Mouse (Mus musculus) T-helper 17 cell (primary cell): ENCODE measurements around the gene Abhd14a.

ENCODE experiments used
- in situ Hi-C, 2 experiments: fragments of 300-600 bp; cut with MboI, MseI; formaldehyde crosslinking; loops; 1 replicate in 1 of 2; 2 replicates in 1 of 2; pipeline ENCODE4 v1.15.1; 2025; ENCODE audit warnings: high pct_unique_total_duplicates in 2 of 2

Abhd14a gene

DNA sequence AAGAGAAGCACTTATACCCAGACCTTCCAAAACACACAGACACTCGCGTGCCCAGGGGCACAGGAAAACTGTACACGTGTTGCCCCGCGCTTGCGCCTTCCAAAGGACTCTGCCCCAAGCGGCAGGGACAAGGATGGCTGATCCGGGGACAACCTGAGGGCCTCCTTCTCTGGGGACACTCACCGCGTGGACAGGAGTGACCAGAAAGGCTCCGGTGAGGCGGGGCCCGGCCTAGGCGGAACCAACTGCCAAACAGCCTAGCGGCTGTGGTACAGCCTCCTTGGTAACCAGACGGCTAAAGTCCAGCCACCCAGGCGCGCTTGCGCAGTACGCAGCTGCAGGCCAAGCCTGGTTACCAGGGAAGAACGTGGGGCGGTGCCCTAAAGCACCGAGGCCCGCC is at the start of gene Abhd14a, which contains the start of gene Abhd14b:
Abhd14a (minus strand) TSS at position 331 of the 400 bp plus-strand sequence.
Abhd14b (plus strand) TSS at position 112 of the 400 bp plus-strand sequence.
- in situ Hi-C loops: loop anchor here in 1 of 2 experiments (10.0 to 25.0 kb wide), 2 partner anchors 960 to 1087 kb away; partner anchors contain the start of gene Tmem115

DNA sequence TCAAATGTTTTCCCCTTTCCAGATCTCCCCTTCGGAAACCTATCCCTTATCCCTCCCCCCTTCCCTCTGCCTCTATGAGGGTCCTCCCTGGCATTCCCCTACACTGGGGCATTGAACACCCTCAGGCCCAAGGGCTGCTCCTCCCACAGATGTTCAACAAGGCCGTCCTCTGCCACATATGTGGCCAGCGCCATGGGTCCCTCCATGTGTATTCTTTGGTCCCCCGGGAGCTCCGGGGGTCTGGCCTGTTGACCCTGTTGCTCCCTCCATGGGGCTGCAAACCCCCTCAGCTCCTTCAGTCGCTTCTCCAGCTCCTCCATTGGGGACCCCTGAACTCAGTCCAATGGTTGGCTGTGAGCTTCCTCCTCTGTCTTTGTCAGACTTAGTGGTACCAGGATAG is 40.1 kb upstream of the Abhd14a start:
- in situ Hi-C loops: loop anchor here in 1 of 2 experiments (10.0 kb wide), 1 partner anchor 843 kb away; the partner anchor contains the start of gene Pik3r4

DNA sequence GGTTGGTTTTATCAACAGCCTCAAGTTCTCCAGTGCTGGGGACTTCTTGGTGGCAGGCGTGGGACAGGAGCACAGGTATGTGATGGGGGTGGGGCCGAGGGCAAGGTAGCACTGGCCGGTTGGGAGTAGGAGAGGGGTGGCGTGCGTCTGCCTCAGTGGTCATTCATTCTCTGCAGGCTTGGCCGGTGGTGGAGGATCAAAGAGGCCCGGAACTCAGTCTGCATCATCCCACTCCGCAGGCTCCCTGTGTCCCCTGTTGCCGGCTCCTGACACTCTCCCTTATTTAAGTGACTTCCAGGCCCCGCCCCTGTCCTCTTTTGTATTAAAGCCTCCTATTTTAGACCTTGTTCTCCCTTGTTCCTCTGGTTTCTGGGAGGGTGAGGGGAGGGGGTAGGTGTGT is 37.6 kb upstream of the Abhd14a start:
- in situ Hi-C loops: loop anchor here in 1 of 2 experiments (10.0 kb wide), 1 partner anchor 840 kb away; the partner anchor contains the start of gene Pik3r4

DNA sequence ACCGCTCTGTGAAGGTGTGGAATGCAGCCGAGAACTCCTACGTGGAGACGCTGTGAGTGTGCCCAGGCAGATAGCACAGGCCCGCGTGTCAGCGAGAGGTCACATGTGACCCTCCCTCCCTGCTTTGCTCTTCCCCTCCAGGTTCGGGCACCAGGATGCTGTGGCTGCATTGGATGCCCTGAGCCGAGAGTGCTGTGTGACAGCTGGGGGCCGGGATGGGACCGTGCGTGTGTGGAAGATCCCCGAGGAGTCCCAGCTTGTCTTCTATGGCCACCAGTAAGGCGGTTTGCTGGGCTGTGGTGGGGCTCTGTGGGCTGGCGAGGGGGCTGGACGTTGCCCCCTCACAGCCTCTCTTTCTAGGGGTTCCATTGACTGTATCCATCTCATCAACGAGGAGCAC is 36.1 kb upstream of the Abhd14a start:
- in situ Hi-C loops: loop anchor here in 1 of 2 experiments (10.0 kb wide), 1 partner anchor 839 kb away; the partner anchor contains the start of gene Pik3r4

DNA sequence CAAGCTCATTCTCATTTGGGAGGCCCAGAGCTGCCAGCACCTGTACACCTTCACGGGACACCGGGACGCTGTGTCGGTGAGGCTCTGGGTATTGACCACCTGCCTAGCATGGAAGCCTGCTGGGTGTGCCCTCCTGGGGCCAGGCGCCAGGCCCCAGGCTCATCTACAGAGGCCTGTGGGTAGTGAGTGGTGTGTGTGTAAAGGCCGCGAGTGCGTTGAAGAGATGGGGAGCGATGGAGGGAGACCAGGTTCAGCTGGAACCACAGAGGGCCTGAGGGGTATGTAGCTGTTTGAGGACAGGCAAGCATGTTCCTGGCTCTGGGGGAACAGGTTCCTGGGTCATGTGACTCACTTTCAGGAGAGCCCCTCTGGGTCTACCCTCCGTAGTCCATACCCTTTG is 35.7 kb upstream of the Abhd14a start:
- in situ Hi-C loops: loop anchor here in 1 of 2 experiments (10.0 kb wide), 1 partner anchor 838 kb away; the partner anchor contains the start of gene Pik3r4

DNA sequence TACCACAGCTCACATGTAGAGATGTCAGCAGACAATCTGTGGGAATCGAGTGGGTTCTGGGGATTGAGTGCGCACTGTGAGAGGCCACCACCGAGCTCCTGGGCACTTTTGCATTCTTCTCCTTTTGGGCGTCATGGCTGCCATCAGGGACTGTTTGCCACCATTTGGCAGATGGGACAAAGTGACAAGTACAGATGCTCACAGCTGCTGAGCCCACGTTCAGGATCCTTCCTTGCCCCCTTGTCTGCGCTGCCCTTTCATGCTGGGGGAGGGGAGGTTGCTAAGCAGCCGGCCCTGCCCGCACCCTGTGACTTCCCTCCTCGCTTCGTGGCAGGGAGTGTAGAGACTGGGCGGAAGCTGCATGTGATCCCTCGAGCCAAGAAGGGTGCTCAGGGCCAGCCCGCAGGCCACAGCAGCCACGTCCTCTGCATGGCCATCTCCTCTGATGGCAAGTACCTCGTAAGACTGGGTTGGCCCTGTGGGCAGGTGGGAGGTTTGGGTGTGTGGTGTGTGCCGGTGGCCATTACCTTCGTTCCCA is 35.2 kb upstream of the Abhd14a start:
- in situ Hi-C loops: loop anchor here in 1 of 2 experiments (10.0 kb wide), 1 partner anchor 838 kb away; the partner anchor contains the start of gene Pik3r4

DNA sequence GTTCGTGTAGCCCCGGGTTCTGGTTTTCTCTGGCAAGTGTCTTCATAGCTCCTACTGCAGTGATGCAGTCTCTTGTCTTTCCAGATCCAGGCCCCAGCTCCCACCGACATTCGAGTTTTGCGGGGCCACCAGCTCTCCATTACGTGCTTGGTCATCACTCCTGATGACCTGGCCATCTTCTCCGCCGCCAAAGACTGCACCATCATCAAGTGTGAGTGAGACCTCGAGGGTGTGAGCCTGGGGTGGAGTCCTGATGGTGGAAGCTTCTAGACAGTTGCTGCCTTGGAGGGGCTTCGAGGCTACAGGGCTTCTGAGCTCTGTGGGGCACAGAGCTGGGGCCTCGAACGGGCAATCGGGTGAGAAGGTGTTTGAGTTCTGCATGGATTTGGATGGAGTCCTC is 34.2 kb upstream of the Abhd14a start:
- in situ Hi-C loops: loop anchor here in 1 of 2 experiments (10.0 kb wide), 1 partner anchor 837 kb away; the partner anchor contains the start of gene Pik3r4

DNA sequence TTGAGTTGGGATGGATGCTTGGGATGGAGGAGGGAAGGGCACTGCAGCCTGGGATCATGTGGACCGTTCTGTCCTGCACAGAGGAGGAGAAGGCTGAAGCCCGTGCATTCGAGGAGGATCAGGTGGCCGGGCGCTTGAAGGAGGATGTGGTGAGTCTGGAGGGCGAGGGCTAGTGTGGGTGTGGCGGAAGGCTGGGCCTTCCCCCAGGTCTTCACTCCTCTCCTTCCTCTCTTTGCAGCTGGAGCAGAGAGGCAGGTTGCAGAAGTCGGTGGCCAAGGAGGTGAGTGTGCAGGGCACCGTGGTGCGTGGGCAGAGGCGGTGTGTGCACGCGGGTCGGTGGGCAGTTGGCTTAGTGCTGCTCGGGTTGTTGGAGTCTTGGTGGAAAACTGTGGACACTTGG is 33.6 kb upstream of the Abhd14a start:
- in situ Hi-C loops: loop anchor here in 1 of 2 experiments (10.0 kb wide), 1 partner anchor 836 kb away; the partner anchor contains the start of gene Pik3r4

DNA sequence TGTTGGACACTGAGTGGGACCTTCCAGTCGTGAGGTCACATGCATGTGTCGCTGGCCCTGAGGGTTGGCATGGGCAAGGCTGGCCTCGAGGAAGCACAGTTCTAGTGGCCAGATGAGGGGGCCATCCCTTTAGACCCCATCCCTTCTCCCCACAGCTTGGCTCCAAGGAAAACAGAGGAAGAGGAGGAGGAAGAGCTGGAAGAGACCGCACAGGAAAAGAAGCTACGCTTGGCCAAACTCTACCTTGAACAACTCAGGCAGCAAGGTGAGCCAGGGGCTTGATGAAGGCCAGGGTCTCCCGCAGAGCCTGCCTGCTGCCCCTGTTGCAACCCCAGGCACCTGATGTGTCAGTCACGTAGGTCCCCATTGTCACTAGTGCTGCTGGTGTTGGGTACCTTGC is 33.1 kb upstream of the Abhd14a start:
- in situ Hi-C loops: loop anchor here in 1 of 2 experiments (10.0 kb wide), 1 partner anchor 836 kb away; the partner anchor contains the start of gene Pik3r4

DNA sequence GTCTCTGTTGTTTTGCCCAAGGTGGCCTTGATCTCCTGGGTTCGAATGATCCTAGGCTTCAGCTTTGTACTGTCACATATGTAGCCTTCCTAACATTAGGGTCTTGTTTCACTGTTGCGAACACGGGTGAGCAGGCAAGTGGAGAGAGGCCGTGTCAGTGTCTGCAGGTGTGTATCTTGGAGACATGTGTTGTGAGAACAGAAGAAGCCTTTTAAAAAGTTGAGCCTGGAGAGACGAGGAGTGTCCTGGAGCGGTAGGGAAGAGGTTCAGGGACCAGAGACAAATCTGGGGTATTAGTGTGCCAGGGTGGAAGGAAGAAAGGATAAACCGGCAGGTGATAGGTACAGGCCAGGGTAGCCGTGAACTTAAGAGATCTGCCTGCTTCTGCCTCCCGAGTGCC is 30.6 kb upstream of the Abhd14a start:
- in situ Hi-C loops: loop anchor here (5.0 to 10.0 kb wide), 3 partner anchors 36 to 1497 kb away; partner anchors contain the start of gene Uba7 (in 1 of the 2)

DNA sequence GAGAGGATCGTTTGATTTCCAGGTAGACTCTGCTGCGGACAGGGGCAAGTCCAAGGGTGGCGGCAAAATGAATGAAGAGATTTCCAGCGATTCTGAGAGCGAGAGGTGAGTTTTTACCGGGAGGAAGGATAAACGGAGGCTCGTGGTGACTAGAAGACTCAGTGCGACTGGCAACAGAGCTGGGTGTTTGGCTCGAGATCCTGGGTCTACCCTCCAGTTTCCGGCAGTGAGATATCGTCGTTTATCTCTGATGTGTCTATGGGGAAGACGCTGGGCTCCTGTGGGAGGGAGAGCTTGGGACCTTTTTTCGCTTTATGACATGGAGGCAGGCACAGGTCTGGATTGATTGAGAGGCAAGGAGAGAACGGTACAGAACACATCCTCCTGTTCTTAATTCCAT is 30.2 kb upstream of the Abhd14a start:
- in situ Hi-C loops: loop anchor here (5.0 to 10.0 kb wide), 3 partner anchors 35 to 1497 kb away; partner anchors contain the start of gene Uba7 (in 1 of the 2)

DNA sequence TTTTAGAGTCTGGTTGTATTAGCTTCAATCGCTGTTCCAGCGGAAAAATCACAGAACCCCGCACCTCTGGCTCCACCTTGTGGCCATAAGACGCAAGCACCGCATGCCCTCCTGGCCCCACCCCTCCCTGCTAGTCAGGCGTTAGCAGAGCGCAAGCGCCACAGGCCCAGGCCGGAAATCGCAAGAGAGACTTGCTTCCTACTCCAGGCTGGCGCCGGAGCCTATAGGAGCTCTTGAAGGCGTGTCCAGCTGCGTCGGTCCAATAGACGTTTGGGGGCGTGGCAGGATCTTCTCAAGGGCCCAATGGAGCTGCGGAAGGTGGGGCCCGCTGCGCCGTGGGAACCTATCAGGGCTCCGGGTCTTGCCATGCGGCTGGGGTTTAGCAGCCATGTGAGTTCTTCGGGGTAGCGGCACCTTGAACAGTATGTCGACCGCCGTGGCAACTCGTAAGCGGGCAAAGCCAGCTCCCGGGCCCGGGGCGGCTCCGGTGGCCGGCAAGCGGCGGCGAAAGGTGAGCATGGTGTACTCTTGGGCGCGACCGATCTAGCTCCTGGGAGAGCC is 29.5 kb upstream of the Abhd14a start, which contains the start of gene Parp3:
Parp3 (minus strand) TSS at position 26 of the 561 bp plus-strand sequence.
- in situ Hi-C loops: loop anchor here (5.0 to 10.0 kb wide), 3 partner anchors 35 to 1498 kb away; partner anchors contain the start of gene Uba7 (in 1 of the 2)

DNA sequence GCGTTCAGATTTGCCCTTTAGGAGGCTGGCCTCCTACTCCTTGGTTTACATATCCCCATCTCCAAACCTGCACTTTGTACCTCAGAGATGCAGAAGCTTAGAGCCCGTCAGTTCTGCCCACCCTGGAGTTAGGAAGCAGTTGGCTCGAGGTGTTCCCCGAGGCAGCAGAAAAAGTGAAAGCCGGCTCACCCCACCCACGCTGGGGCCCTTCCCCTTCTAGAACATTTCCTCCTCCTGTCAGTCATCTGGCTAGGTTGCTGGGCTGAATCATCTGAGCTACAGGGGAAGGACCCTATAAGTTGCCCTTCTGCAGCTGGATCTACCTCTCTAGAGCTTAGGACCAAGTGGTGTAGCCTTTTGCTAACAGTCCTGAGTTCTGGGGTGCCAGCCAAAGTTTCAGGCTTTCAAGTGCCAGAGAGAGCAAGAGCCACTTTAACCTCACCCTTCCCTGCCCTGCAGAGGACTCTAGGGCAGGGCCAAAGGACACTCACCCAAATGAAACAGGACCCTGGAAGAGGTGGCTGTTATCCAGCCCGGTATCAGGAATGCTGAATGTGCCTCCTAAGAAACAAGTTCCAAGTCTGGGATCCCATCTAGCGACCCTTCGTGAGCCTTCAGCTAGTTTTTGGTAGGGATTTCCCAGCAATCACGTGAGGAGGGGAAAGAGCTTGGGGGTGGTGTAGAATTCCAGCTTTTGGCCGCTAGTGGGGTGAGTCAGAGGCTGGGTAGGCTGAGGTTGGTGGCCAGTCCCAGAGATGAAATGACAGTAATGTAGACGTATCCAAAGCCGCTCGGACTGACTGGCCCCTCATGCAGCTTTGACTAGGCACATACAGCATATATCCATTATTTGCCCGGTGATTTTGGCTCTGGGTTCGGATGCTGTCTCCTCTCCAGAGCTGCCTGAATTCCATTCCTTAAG is 28.8 kb upstream of the Abhd14a start:
- in situ Hi-C loops: loop anchor here (5.0 to 10.0 kb wide), 3 partner anchors 34 to 1499 kb away; partner anchors contain the start of gene Uba7 (in 1 of the 2)

DNA sequence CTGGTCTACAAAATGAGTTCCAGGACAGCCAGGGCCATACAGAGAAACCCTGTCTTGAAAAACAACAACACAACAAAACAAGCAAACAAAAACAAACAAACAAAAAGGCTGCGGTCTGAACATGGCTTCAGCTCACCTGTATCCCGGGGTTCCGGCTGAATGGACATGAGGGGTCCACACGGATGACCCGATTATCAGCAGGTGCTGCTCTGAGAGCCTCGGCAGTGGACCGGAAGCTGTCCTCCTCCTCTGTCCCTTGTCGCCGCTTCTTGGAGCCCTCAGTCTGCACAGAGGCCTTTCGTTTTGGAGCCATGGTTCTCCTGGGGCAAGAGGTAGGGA is 28.2 kb upstream of the Abhd14a start, which contains the start of gene Rrp9:
Rrp9 (plus strand) TSS at position 301 of the 339 bp plus-strand sequence.
- in situ Hi-C loops: loop anchor here (5.0 to 10.0 kb wide), 3 partner anchors 33 to 1499 kb away; partner anchors contain the start of gene Uba7 (in 1 of the 2)

DNA sequence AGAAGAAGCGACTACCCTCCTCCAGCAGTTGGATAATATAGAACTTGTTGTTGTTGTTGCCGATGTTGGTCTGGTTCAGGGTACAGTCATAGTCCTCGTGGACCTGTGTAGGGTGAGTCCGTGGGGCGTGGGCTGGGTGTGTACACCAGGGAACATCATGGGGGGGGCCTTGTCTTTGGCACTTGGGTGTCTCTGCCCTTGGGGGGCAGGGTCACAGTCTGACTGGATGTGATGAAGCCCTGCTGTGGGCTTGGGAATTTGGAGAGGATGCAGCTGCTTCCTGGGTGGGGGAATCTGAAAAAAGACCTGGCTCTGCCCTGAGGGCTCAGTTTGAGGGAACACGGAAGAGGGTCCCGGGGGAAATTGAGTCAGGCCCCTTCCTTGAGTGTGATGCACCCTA is 27.6 kb upstream of the Abhd14a start:
- in situ Hi-C loops: loop anchor here (5.0 to 10.0 kb wide), 3 partner anchors 33 to 1500 kb away; partner anchors contain the start of gene Uba7 (in 1 of the 2)

DNA sequence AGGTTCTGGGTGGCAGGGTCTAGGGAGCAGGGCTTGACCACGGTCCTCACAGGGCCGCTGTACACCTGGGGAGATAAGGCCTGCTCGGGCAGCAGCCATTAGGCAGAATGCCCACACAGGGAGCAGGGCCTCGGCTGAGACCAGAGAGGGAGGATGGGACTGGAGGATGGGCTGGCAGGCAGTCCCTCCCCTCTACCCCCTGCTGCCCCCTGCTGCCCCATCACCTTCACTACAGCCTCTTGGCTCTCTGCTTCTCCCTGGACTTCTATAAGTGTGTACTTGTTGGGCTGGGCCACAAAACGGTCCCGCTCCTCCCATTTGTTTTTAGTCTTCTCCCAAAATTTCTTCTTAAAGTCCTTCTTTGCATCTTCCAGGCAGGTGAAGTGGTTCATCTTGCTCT is 27.0 kb upstream of the Abhd14a start:
- in situ Hi-C loops: loop anchor here in 1 of 2 experiments (5.0 to 10.0 kb wide), 2 partner anchors 37 to 1500 kb away; partner anchors contain the start of genes Acy1 and Uba7

DNA sequence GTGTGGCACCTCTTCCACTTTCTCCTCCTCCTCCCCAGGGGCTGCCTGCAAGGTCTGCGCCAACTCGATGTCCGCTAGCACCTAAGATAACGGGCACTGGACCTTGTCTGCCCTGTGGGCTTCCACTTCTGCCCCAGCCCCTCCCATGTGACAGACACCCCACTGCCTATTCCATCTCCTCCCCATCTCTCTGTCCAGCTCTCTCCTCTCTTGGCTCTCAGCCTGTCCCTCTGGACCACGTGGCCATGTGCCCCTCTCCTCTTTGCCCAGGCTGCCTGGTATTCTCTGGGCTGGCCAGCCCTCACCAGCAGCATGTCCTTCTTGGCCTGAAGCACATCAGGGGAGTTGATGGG is 26.3 kb upstream of the Abhd14a start:
- in situ Hi-C loops: loop anchor here in 1 of 2 experiments (5.0 to 10.0 kb wide), 2 partner anchors 36 to 1501 kb away; partner anchors contain the start of genes Acy1 and Uba7

DNA sequence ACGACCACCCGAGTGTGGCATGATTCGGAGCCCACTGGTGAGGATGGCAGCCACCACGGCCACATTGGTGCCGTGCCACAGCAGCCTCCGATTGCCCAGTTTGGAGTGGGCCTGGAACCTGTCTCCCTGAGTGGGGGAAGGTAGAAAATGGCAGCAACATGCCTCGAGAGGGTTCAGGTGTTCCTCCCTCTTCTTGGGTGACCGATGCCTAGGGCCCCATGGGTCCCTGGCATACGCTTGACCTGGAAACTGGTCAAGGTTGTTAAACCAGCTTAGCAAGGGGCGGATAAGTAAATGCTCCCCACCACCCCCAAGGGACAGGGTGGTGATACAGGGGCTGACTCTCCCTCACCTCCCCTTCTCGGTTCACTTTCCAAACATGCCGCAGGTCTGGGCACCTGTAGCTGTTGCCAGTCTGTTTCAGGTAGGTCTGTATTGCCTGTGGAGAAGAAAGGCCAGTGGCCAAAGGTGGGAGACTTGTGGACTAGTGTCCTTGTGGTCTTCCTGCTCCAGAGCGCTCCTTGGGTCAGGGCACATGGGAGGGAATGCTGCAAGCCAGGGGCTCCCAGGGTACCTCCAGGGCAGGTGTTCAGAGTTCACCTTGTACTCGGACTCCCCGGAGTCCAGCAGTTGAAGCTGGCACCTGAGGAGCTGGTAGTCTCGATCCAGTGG is 25.7 kb upstream of the Abhd14a start:
- in situ Hi-C loops: loop anchor here in 1 of 2 experiments (5.0 to 10.0 kb wide), 2 partner anchors 36 to 1502 kb away; partner anchors contain the start of genes Acy1 and Uba7

DNA sequence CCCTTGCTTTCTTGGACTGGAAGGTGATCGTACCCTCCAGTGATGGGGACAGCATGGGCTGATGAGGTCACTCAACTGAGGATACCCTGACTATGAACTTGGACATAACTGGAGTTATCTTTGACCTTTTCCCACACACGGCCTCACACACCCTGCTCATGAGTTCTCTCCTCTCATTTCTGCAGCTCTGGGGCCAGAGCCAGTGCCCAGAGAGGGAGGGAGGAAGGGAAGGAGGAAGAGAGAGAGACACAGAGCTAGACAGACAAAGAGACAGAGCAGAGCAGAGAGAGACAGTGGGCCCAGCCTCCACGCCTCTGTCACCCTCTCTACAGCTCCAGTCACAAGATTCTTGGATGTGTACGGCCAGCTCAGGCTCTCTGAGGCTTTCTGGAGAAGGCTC is 24.8 kb upstream of the Abhd14a start:
- in situ Hi-C loops: loop anchor here in 1 of 2 experiments (5.0 to 10.0 kb wide), 2 partner anchors 35 to 1502 kb away; partner anchors contain the start of genes Acy1 and Uba7

DNA sequence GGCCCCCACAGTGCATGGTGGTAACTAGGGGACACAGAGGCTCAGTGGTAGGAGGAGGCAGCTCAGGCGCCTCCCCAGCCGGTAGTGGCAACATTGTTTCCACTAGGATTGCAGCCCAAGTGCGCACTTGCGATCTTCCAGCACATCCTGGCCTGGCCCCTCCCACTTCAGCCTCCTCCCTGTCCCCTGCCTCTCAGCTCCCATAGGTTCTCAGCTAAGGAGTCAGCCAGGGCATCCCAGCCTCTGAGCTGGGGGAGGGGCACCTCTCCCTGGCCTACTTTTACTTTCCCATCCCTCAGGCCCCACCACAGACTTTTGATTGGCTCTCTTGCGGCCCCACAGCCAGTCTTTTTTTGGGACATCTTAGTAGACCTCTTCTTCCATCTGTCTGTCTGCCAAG is 24.4 kb upstream of the Abhd14a start:
- in situ Hi-C loops: loop anchor here in 1 of 2 experiments (5.0 to 10.0 kb wide), 2 partner anchors 35 to 1503 kb away; partner anchors contain the start of genes Acy1 and Uba7
